Mouse (Mus musculus) ES-E14 (cell line): ENCODE data around the gene Vps9d1.

Source experiments
- CHD2 ChIP-seq: IDR thresholded peaks from 2 replicates; pipeline ENCODE4 v1.6.1; 2014; ENCODE audit warnings: mild to moderate bottlenecking, low read depth, low read length, inconsistent platforms
- MAFK ChIP-seq: IDR thresholded peaks from 2 replicates; pipeline ENCODE4 v1.6.1; 2014; ENCODE audit warnings: mild to moderate bottlenecking, low read depth, low read length, inconsistent platforms; ENCODE audit not compliant: insufficient read depth
- ZNF384 ChIP-seq: IDR thresholded peaks from 2 replicates; pipeline ENCODE4 v1.6.1; 2012; ENCODE audit warnings: low read depth, low read length, inconsistent platforms

- TF ChIP-seq MAFK (no peak), ZNF384 (no peak), CHD2 (no peak)
Measured at GRCm38 (mm10) chr8:123234918-123235519, 19.1 kb downstream of the Vps9d1 start.
